Mouse (Mus musculus): ENCODE data around the gene Leng1. TPM values are rescaled to one million over a fixed set of nuclear protein-coding genes. Genes with fewer than 3 reads are reported as not detected.
"Not testable (repeated sequence)": the region's sequence is repeated elsewhere in the genome, so short reads cannot be mapped to it uniquely, and the experiment has no call there.

Leng1 gene
- 1 to 10 TPM; 5.4 to 6.1 TPM for total RNA-seq (2021)
- long read RNA-seq, experiment 1, transcript Leng1-201 (4 exons, 2,222 nt): major isoform, 7 of 7 reads
- long read RNA-seq, experiment 1, partial matches to known transcripts: 0 of 7 reads
- long read RNA-seq, experiment 1, other reads (novel, unspliced or antisense): 0 of 7 reads
- long read RNA-seq, experiment 2, transcript Leng1-201 (4 exons, 2,222 nt): major isoform, 6 of 6 reads
- long read RNA-seq, experiment 2, partial matches to known transcripts: 0 of 6 reads
- long read RNA-seq, experiment 2, other reads (novel, unspliced or antisense): 0 of 6 reads

GRCm38 (mm10) chr7:3665215-3666114, at the start of gene Leng1:
Leng1 (minus strand) TSS chr7:3665840.
- Histone ChIP-seq H3K27ac (peak within 1 kb of the TSS; percentile 81), H3K4me3 (peak within 1 kb of the TSS; percentile 75)
- intact Hi-C loops (cut with DNase I): loop anchor here (1.0 kb wide), 1 partner anchor 19 kb away; no protein-coding TSS in a partner anchor
- TF ChIP-seq CTCF (IDR thresholded peaks at IDR 0.05): no peak
- peak; percentile 94 for DNase-seq (ENCODE audit: extremely low spot score in 1 of 2, low spot score in 2 of 2)

GRCm38 (mm10) chr7:3715249-3715648, 49.6 kb upstream of the Leng1 start:
- H3K4me3 ChIP-seq: no peak overlapping the region
- intact Hi-C loops (cut with DNase I): no loop called here
- no peak overlapping the region for H3K27ac ChIP-seq
- no peak for DNase-seq (ENCODE audit: extremely low spot score in 1 of 2, low spot score in 2 of 2)
- TF ChIP-seq CTCF (IDR thresholded peaks at IDR 0.05): no peak

- no peak for DNase-seq (ENCODE audit: extremely low spot score in 1 of 2, low spot score in 2 of 2)
- intact Hi-C loops (cut with DNase I): no loop called here
- Histone ChIP-seq H3K27ac (no peak overlapping the region), H3K4me3 (no peak overlapping the region)
- TF ChIP-seq CTCF (IDR thresholded peaks at IDR 0.05): no peak
These were observed 46.8 kb upstream of the Leng1 start for GRCm38 (mm10) chr7:3712264-3712942.

- no peak overlapping the region for H3K4me3 ChIP-seq
- no peak for TF ChIP-seq CTCF (IDR thresholded peaks at IDR 0.05)
- intact Hi-C loops (cut with DNase I): no loop called here
- H3K27ac ChIP-seq: no peak overlapping the region
- DNase-seq (ENCODE audit: extremely low spot score in 1 of 2, low spot score in 2 of 2): no peak
These were observed 43.4 kb upstream of the Leng1 start for GRCm38 (mm10) chr7:3709000-3709399.

GRCm38 (mm10) chr7:3708447-3708980, 42.9 kb upstream of the Leng1 start:
- H3K4me3 ChIP-seq; DNase-seq (ENCODE audit: extremely low spot score in 1 of 2, low spot score in 2 of 2); intact Hi-C loops (cut with DNase I); H3K27ac ChIP-seq: not testable (repeated sequence)

DNA sequence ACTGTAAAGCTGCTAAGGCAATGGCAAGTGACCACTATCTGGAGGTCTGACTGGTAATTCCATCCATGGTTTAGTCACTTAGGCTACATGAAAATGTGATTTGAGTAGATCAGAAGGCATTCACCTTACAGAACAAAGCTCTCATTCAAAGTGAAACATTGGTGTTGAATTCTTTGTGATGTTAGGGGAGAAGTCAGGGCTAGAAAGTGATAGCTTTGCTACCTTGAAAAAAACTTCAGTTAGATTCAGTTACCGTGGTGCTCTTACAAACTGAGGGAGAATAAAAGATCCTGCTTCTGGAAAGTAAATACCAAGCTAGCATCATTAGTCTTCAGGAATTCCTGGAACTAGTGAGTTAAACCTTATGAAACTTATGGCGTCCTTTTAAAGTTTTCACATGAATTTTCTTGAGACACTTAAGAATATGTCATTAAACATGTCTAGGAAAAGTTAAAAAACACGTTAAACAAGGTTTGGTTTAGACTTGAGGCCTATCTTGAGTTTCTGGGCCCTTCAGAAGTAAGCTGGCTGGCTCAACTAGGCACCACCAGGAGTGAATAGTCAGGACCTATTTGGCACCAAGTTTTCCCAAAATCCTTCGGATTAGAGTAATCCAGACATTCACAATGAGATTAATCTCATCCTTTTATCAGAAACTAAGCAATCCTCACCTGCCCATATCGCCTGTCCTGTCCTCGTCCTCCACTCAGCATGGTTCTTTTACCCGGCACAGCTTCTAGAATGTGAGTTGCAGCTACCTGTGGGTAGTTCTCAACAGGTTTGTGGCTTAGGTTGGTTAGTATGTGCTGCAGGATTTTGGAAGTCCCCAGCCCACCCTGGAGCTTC, 42.2 kb upstream of the Leng1 start:
- TF ChIP-seq CTCF (IDR thresholded peaks at IDR 0.05): no peak
- Histone ChIP-seq H3K27ac (no peak overlapping the region), H3K4me3 (no peak overlapping the region)
- intact Hi-C loops (cut with DNase I): no loop called here
- no peak for DNase-seq (ENCODE audit: extremely low spot score in 1 of 2, low spot score in 2 of 2)

DNA sequence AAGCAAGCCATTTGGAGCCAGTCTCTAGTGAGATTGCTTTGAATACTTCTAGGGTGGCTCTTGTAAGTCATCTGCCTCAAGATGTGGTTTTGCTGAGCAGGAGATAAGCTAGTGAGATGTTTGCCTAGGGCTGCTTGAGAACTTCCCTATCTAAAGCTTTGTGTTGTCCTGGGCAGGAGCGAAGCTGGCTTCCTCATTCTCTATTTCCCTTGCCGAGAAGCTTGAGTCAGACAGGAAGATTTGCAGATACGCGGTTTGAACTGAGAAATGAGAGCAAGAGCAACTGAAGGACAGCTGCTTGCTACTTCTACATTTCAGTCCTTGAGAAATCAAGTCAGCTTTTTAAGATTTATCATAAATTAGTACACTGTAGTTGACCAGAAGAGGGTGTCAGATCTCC, 41.4 kb upstream of the Leng1 start:
- DNase-seq (ENCODE audit: extremely low spot score in 1 of 2, low spot score in 2 of 2): no peak
- intact Hi-C loops (cut with DNase I): no loop called here

GRCm38 (mm10) chr7:3706343-3706934, 40.8 kb upstream of the Leng1 start:
- no peak for DNase-seq (ENCODE audit: extremely low spot score in 1 of 2, low spot score in 2 of 2)
- no peak overlapping the region for H3K27ac ChIP-seq
- intact Hi-C loops (cut with DNase I): no loop called here
- H3K4me3 ChIP-seq: no peak overlapping the region
- no peak for TF ChIP-seq CTCF (IDR thresholded peaks at IDR 0.05)

More for the DNA sequence above, 41.4 kb upstream of the Leng1 start:
- Histone ChIP-seq H3K4me3 (no peak overlapping the region), H3K27ac (no peak overlapping the region)
- TF ChIP-seq CTCF (IDR thresholded peaks at IDR 0.05): no peak

DNA sequence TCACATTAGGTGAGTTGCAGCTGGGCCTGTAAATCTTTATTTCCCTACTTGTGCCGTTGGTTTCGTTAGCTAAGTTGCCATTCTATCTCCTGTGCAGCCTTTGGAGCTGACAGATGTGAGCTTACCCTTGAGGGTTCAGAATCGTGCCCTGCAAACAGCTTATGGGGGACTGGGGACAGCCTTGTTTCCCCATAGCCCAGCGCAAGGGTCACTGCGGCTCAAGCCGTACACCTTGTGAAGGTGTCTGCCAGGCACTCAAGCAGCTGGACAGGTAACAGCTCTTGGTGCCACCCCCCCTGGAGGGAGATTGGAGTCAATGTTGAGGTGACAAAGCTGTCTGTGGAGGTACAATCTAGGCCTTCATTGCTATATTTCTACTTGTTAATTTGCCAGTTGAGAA, 40.3 kb upstream of the Leng1 start:
- no peak for TF ChIP-seq CTCF (IDR thresholded peaks at IDR 0.05)
- Histone ChIP-seq H3K27ac (no peak overlapping the region), H3K4me3 (no peak overlapping the region)
- intact Hi-C loops (cut with DNase I): no loop called here
- DNase-seq (ENCODE audit: extremely low spot score in 1 of 2, low spot score in 2 of 2): no peak

- DNase-seq (ENCODE audit: extremely low spot score in 1 of 2, low spot score in 2 of 2); H3K27ac ChIP-seq; intact Hi-C loops (cut with DNase I): not testable (repeated sequence)
- peak overlapping the region; percentile 64 for H3K4me3 ChIP-seq
These were observed 39.8 kb upstream of the Leng1 start for GRCm38 (mm10) chr7:3705461-3705860.

DNA sequence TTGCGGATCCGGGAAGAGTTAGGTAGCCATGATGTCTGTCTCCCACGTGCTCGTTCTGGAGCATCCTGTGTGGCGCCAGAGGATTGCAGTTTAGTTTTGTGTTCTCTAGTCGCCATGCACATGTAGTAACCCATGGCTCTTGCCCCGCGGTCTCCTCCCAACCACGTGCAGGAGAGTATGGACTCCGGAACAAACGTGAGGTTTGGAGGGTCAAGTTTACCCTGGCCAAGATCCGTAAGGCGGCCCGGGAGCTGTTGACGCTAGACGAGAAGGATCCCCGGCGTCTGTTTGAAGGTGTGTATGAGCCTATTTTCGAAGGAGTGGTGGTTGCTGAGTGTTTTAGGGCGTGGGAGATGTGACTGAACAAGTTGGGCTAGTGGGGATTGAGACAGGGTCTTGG, 38.8 kb upstream of the Leng1 start:
- intact Hi-C loops (cut with DNase I): no loop called here
- peak overlapping the region; percentile 91 for H3K27ac ChIP-seq
- H3K4me3 ChIP-seq: peak overlapping the region; percentile 64
- no peak for DNase-seq (ENCODE audit: extremely low spot score in 1 of 2, low spot score in 2 of 2)
- TF ChIP-seq CTCF (IDR thresholded peaks at IDR 0.05): no peak

All from left cerebral cortex, adult 2 months (tissue).